Mouse (Mus musculus) CD4-positive, CD25-positive, alpha-beta regulatory T cell, adult 4 months (primary cell): Measurements from ENCODE around the gene Cd4. TPM values are rescaled to one million over a fixed set of nuclear protein-coding genes. Genes with fewer than 3 reads are reported as not detected.
"Not testable (repeated sequence)": the region's sequence is repeated elsewhere in the genome, so short reads cannot be mapped to it uniquely, and the experiment has no call there.

Experiments used
- ATAC-seq: one replicate; pipeline ENCODE4 v1.8.0; 2017
- polyA plus RNA-seq, 2 experiments: library from polyadenylated mRNA; unstranded; fragments of 100-300 nt; shearing (Covaris generic); gene quantifications; one replicate each; pipeline ENCODE4 v1.2.1; 2017

Gene Cd4
- polyA plus RNA-seq, 2 experiments from 2014 or later: 268 to 648 TPM

DNA sequence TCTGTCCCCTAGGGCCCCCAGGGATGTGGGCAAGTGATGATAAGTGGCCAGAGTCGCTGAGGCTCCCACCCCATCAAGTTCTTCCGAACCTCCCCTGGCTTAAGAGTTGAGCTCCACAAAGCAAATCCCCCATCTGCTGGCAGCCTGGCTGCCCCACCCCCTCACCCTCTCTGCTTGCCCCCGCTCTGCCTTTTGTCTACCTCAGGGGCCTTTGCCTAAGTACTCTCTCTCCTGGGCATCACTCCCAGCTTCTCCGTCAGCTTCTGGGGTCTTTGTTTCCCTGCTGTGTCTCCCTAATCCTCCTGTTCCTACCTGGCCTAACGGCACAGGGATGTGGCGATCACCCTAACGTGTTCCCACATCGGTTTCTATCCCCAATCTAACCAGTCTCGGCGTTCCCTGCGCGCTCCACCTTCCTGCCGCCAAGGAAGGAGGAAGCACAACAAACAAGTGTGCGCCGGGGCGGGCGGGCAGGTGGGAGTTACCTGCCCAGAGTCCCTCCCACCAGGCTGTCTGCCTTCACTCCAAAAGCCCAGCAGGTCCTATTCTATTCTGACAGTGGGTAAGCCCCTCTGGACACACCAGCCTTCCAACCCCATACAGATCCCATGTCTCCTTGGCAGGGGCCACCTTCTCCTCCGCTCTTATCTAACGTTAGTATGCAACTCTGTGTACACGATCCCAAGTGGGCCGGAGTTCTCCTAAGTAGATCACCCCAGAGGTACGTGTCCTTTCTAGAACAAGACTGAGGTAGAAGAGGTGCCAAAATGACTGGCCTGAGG lies 27.3 kb upstream of the Cd4 start:
- ATAC-seq: no peak

GRCm38 (mm10) chr6:124914511-124914910 lies 26.5 kb upstream of the Cd4 start:
- no peak for ATAC-seq

- ATAC-seq: no peak
These were observed 25.8 kb upstream of the Cd4 start for GRCm38 (mm10) chr6:124913721-124914285.

GRCm38 (mm10) chr6:124913214-124913613 lies 25.2 kb upstream of the Cd4 start:
- ATAC-seq: no peak

- ATAC-seq: peak; percentile 25
These were observed 23.7 kb upstream of the Cd4 start, which contains the start of gene Lag3 for GRCm38 (mm10) chr6:124911533-124912218. Gene Lag3, minus strand, starts transcription at chr6:124911705.

DNA sequence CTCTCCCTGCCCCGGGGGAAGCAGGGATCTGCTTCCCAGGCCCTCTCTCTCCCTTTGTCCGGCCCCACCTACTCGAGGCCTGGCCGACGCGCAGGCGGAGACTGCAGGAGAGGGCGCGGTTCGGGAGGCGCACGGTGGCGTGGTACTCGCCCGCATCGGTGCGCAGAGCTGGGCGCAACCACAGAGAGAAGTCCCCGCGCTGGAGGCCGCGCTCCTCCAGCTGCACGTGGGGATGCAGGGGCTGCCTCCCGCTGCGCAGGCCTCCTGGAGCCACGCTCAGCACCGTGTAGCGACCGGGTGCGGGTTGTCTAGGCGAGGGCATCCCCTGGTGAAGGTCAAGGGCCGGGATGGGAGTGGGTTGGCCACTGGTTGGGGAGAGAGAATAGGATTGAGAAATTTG lies 22.0 kb upstream of the Cd4 start:
- ATAC-seq: peak; percentile 15

DNA sequence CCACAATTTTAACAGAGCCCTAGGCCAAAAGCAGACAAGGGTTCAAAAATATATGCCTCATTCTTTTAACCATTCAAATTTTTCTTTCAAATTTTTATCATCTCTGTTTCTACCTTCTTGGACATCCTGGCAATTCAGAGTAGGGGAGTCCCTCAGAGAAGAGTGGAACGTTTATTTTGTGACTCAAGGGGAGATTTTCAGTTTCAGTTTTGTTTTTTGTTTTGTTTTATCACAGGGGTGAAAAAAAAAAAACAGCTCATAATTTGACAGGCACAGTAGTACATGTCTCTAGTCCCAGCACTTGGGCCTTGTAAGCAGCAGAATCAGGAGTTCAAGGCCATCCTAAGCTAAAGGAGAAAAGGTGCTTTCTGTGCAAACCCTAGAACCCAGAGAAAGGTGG lies 19.7 kb upstream of the Cd4 start:
- peak; percentile 63 for ATAC-seq

DNA sequence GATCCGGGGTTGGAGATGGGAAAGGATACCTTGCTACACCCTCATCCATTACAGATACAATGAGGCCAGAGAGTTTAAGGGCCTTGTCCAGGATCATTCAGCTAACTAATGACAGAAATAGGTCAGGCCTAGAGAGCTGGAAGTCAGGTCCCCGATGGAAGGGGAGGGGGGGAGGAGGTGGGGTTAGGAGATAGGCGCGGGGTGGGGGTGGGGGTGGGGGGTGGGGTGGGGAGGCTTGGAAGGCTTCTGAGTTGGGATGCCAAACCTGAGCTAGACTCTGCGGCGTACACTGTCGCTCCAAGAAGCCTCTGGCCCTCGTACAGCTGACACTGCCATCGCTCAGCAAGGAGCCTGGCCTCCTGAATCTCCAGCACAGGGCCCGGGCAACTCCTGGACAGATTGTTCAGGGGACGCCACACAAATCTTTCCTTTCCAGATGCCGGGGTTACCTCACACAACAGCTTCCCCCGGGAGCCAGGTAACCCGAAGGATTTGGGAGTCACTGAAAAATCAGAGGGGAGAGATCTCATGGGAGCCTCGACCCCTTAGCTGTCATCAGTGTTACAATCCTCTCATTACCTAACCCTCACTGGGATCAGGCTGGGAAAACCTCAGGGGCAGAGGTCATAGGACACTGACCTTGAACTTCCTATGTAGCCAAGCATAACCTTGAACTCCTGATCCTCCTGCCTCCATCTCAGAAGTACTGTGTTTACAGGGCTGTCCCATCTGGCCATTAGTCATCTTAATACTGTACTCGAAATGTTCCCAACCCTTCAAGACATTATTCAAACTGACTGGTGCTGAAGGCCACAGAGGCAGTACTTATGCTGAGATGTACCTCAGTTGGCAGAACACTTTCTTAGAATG lies 17.2 kb upstream of the Cd4 start:
- ATAC-seq: no peak

DNA sequence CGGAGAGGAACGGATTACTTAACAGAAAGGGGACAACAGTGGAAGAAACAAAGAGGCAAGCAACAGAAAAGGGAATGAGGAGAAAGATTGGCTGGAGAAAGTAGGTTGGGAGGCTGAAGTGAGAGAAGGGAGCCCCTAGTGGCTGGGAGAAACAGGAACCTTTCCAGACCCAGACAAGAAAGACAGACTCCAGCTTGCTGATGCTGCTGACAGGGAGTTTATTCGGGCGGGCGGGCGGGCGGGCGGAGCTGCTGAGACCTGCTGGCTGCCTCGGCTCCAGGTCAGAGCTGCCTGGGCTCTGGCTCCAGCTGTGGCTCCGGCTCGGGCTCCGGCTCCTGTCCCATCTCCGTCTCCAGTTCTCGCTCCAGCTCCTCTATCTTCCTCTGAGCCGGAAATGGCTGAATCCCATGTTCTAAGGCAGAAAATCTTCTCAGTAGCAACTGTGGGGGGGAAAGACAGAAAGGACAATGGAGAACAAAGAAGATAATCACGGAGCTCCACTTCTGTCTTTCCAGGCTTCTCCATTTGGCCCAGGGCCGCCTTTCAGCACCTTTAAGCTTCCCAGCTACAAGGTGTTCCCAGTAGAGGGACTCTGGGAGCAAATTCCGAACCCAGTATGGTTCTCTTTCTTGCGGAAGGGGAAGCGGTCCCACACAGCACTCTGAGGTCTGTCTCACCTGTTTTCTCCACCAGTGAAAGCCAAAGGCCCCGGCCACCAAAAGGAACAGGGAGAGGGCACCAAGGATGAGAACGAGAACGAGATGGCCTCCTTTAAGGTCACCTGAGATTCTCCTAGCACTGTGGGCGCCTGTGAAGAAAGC lies 16.4 kb upstream of the Cd4 start:
- peak; percentile 6 for ATAC-seq

DNA sequence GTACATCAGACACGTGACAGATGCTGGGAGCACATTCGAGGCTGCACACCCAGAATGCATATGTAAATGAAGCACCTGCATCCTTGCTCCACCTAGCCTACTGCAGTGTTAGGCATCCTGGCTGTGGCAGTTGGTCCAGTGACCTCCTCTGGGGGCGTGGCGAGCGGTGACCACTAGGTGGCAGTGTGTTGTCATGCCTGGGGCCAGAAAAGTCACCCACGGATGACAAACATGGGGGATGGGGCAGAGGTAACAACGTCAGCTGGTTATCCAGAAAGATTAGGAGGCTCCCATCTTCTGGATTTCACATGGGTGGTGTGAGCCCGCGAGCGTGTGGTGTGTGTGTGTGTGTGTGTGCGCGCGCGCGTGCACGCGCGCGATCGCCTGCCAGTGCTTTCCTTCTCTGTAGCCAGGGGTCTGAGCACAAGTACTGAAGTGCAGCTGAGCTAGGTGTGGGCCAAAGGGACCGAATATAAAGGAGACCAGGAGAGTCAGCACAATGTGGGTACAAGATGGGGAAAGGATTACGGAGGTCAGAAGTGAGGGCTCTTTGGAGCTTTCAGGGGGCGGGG lies 15.6 kb upstream of the Cd4 start:
- peak; percentile 66 for ATAC-seq

- no peak for ATAC-seq
These were observed 13.8 kb upstream of the Cd4 start for GRCm38 (mm10) chr6:124901851-124902250.

GRCm38 (mm10) chr6:124900801-124901480 lies 12.9 kb upstream of the Cd4 start:
- peak; percentile 59 for ATAC-seq

- no peak for ATAC-seq
These were observed 12.2 kb upstream of the Cd4 start for GRCm38 (mm10) chr6:124900056-124900800.

- peak; percentile 11 for ATAC-seq
These were observed 10.3 kb upstream of the Cd4 start for GRCm38 (mm10) chr6:124898359-124898758.

DNA sequence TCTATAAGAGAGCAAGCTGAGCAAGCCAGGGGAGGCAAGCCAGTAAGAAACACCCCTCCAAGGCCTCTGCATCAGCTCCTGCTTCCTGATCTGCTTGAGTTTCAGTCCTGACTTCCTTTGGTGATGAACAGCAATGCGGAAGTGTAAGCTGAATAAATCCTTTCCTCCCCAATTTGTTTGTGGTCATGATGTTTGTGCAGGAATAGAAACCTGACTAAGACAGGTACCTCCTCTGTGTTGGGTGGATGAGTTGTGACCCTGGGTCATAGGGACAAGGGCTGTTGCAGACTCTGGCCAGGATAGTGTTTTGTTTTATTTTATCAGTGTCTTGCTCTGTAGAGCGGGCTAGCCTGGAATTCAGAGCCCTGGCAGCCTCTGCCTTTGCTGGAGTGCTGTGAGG lies 6.1 kb upstream of the Cd4 start:
- not testable (repeated sequence) for ATAC-seq

GRCm38 (mm10) chr6:124890997-124891396 lies 3.0 kb upstream of the Cd4 start:
- no peak for ATAC-seq

DNA sequence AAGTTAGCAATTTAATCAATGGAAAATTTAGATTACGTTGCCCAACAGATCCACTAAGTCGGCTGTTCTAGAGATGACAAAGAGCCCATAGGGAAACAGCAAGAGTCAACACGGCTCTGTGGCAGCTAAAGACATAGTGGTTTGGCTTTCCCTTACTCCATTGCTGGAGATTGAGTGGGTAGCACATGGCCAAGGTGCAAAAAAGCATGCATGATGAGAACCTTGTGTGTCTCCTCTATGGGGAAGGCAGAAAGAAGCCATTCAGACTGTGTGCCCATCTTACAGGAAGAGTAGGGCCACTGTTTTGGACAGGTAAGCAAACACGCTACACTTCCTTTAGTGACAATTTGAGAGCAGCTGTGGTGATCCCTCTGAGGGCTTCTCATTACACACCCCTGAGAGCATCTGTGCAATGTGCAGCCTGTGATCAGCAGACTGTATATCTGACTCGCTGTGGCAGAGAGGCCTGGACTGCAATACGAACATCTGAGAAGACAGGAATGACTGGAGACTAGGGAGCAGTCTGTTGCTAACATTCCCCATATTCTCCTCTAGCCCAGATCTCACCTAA lies 619 bp upstream of the Cd4 start:
- ATAC-seq: no peak

DNA sequence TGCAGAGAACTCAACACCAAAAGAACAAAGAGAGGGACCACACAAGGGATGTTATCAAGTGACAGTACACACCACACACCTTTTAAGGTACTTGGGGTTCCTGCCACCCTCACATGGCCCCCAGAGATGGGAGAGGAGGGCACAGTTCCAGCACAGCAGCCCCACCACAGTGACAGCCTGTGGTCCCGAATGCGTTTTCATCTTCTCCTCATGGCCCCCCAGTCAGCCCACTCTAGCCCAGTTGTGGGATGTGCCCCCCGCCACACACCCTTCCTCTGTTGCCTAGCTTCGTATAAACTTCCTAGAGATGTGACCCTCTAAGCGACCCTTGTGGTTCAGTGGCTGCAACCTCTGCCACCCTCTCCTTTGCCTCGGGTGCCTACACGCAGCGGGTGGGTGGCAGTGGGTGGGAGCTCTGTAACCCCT lies 2.1 kb downstream of the Cd4 start:
- ATAC-seq: peak; percentile 28

- peak; percentile 92 for ATAC-seq
These were observed 3.1 kb downstream of the Cd4 start for GRCm38 (mm10) chr6:124884714-124885500.
